Mouse (Mus musculus): ENCODE results near the gene Ltk. TPM values are rescaled to one million over a fixed set of nuclear protein-coding genes. Genes with fewer than 3 reads are reported as not detected.

The Ltk gene
- total RNA-seq, 1 experiment from 2014 or later, result not detected

DNA sequence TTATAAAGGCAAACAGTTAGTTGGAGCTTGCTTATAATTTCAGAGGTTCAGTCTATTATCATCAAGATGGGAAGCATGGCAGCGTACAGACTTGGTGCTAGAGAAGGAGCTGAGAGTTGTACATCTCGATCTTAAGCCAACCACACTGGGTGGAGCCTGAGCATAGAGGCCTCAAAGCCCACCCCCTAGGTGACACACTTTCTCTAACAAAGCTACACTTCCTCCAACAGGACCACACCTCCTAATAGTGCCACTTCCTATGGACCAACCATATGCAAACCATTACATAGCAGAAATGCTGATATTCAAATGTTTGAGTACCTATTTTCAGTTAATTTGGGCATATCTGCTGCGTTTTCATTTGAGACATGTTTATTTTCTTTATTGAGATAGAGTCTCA, 50.2 kb downstream of the Ltk start:
- no peak for ATAC-seq (replicated peaks; ENCODE audit: low read depth, poor library complexity, severe bottlenecking)

DNA sequence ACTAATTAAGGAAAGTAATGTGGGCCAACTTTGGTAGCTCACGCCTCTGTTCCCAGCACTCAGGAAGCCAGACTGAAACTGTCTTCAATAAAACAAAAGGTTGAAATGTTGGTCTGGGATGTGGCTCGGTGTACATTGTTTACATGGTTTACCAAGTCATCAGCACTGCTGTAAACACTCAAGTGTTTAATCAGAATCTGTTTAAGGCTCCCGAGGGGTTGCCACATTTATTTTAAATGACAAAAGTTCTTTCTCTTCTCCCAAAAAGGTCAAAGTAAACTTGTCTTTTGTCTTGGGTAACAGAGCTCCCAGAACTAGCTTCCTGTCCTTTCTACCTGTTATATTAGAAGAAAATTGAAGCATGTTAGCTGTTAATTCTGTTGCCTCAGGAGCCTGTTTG, 52.6 kb downstream of the Ltk start:
- ATAC-seq (replicated peaks; ENCODE audit: low read depth, poor library complexity, severe bottlenecking), result no peak

GRCm38 (mm10) chr2:119703171-119703570, 57.1 kb downstream of the Ltk start:
- ATAC-seq (replicated peaks; ENCODE audit: low read depth, poor library complexity, severe bottlenecking), result no peak

Other genes starting within 250 kb of the Ltk start
- gene Exd1, start 212.8 kb downstream of the Ltk start, total RNA-seq (2017), result 0.05 and 0.09 TPM in 2 replicates
- 48.8 and 50.5 TPM in 2 replicates for gene Chp1, start 212.7 kb downstream of the Ltk start, total RNA-seq (2017)
- gene Nusap1, start 142.1 kb downstream of the Ltk start, total RNA-seq (2017), result 89.7 and 98.6 TPM in 2 replicates
- 19.1 and 21.5 TPM in 2 replicates for gene Oip5, start 142.0 kb downstream of the Ltk start, total RNA-seq (2017)
- 18.6 and 21.1 TPM in 2 replicates for gene Ndufaf1, start 97.6 kb downstream of the Ltk start, total RNA-seq (2017)
- 42.6 and 48.0 TPM in 2 replicates for gene Rtf1, start 85.4 kb downstream of the Ltk start, total RNA-seq (2017)
- 0.18 TPM in 1 of 2 replicates, not detected in the other for gene Itpka, start 18.1 kb downstream of the Ltk start, total RNA-seq (2017)
- gene Rpap1, start 27.1 kb upstream of the Ltk start, total RNA-seq (2017), result 9.1 and 11.2 TPM in 2 replicates
- 1.1 TPM in 1 of 2 replicates, not detected in the other for gene Tyro3, start 37.3 kb upstream of the Ltk start, total RNA-seq (2017)
- 78.8 and 103 TPM in 2 replicates for gene Mga, start 136.8 kb upstream of the Ltk start, total RNA-seq (2017)
- gene Mapkbp1, start 212.3 kb upstream of the Ltk start, total RNA-seq (2017), result 2.6 and 9.0 TPM in 2 replicates